Mouse (Mus musculus) common myeloid progenitor, adult 5-6 weeks (primary cell): Measurements from ENCODE around the gene Etl4. TPM values are rescaled to one million over a fixed set of nuclear protein-coding genes. Genes with fewer than 3 reads are reported as not detected.

Experiments
- ATAC-seq: replicated peaks from 2 replicates; pipeline ENCODE4 v1.8.0; 2016; ENCODE audit warnings: low read depth, mild to moderate bottlenecking, moderate TSS enrichment, inconsistent platforms; ENCODE audit not compliant: poor library complexity, severe bottlenecking
- total RNA-seq: library from RNA; stranded (forward); fragments of 200-1000, 187-1606 nt; gene quantifications from 2 replicates; pipeline ENCODE4 v1.2.3, GENCODE M21; 2017

Gene Etl4
- total RNA-seq, 1 experiment from 2014 or later, result 1.1 TPM

GRCm38 (mm10) chr2:20735444-20735843 lies 825.9 kb downstream of the Etl4 start:
- ATAC-seq, result 0 out of 2 replicates have a peak, but pooled peaks have one; percentile 45

- ATAC-seq, result no peak
Measured at GRCm38 (mm10) chr2:20736324-20737015, 826.9 kb downstream of the Etl4 start.

DNA sequence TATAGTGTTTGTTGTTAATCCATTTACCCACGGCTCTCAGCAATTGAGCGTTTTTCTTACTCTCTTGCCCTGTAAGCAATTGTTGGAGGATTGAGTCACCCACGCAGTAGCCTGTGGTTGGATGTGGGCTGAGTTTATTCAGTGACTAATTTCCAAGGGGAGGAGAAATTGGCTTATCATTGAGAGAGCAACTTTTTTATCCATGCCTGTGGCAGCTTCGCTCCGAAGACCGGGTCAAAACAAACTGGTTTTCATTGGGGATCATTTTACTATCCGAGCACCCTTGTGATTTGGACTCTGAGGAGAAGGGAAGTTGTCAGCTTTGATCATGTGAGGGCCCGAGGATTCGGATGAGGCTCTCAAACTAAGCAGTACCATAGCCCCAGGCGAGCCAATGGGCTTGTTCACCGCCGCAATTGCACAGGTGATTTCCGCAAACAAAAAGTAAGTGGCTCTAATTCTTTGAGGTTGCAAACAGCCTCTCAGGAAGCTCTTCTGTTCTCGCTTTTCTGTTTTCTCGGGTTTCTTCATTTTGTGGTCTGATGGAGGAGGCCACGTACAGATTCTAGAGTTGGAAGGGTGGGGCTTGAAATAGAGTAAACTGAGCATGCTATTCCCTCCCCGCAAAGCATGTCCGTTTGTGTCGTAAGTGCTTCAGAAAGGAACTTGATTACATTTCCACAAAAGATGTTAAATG lies 827.7 kb downstream of the Etl4 start:
- ATAC-seq, result no peak

DNA sequence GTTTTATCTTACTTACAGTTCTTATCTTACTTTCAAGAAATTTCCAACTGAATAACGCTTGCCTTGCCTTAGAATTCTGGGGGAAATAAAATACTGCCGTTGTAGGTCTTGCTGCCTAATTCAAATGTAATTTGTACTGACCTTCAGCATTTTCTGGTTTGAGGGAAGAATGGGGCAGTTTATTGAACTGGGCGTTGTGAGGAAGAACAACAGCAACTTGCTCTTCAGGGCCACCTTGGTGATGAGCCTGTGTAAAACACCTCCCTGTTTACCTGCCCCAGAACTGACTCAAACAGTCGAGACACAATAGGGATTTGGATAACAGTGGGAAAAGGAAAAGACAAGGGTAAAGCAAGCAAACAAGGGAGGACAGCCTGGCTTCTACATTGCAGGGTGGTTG lies 828.3 kb downstream of the Etl4 start:
- ATAC-seq, result no peak

DNA sequence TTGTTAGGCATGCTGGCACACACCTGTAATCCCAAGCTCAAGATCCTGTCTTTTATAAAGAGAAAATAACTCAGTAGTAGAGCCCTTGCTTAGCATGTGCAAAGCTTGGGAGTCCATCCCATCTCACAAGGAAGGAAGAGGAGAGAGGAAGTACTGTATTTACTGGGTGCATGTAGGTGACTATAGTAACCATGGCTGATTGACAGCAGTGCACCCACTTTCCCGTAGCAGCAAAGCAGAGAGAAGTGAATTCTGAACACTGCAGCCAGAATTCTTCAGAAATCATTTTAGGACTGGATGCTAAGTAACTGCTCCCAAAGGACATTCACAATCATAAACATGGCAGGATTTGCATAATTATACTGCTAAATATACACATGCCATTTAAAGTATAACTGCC lies 838.1 kb downstream of the Etl4 start:
- no peak for ATAC-seq

DNA sequence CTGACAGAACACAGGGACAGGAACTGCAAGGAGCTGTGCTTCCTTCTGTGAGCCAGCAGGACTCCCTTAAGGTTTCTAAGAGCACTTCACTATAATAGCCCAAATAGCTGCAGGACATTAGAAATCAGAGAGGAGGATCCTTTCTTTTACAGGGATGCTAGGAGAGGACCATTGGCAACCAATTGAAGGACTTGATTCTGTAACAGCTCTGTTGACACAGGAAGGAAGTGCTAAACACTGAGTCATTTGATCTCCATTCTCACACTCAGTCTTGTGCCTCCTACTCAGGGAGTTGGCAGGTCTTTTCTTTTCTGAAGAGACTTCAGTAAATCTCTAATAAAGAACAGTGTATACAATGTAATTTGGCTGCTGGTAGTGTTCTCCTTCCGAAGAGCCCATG lies 838.9 kb downstream of the Etl4 start:
- no peak for ATAC-seq

- ATAC-seq, result no peak
Measured at GRCm38 (mm10) chr2:20749687-20750086, 840.1 kb downstream of the Etl4 start.

- no peak for ATAC-seq
Measured at GRCm38 (mm10) chr2:20753282-20754110, 843.9 kb downstream of the Etl4 start.

DNA sequence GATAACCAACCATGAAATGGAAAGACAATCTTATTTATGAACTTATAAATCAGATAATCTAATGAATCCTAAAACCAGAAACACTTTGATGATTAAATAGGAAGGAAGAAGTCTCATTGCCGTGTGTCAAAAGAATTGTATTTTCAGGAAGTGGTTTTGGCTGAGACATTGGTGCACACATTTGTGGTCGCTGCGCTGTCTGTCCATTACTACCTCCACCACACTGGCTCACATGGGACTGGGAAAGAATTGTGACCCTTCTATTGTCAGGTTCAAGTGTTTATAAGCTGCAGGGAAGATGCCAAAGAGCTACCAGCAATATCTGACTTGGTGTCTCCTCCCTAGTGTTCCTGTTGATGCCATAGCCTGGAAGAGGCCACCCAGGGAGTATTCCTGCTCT lies 847.4 kb downstream of the Etl4 start:
- peak; percentile 77 for ATAC-seq

GRCm38 (mm10) chr2:20759045-20759662 lies 849.6 kb downstream of the Etl4 start:
- no peak for ATAC-seq

- no peak for ATAC-seq
Measured at GRCm38 (mm10) chr2:20761320-20761719, 851.7 kb downstream of the Etl4 start.

DNA sequence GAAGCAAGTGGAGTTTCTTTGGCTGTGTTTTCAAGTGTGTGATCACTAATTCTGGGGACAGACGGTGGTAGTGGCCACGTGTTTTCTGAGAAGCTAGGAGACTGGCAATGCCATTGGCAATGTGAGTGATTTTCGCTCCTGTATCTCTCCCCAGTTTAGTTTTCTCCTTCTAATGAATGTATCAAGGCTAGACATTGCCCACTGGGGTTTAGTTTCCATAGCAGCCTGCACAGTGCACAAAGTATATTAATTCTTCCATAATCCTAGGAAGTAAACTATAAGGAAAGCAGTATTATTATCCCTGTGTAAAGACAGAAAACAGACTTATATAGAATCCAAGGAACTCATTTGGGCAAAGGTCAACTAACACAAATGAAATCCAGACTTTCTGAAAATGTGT lies 852.2 kb downstream of the Etl4 start:
- ATAC-seq, result no peak

- no peak for ATAC-seq
Measured at GRCm38 (mm10) chr2:20763511-20764212, 854.1 kb downstream of the Etl4 start.

- ATAC-seq, result no peak
Measured at GRCm38 (mm10) chr2:20764566-20765090, 855.0 kb downstream of the Etl4 start.

DNA sequence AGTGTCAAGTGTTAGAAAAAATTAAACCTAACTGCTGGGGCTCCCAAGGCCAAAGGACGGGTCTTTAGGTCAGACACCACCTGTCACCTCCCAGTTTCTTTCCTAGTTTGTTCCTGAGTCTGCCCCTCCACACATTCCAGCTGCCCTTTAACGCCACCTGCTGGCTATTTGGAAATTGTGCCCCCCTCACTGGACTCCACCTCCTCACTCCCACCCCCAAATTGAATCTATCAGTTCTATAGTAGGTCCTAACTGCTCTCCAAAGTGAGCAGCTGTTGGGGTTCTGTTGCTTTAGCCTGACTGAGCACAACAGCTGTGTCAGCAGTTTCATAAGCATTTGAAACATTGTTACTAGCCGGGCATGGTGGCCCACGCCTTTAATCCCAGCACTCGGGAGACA lies 859.1 kb downstream of the Etl4 start:
- no peak for ATAC-seq

GRCm38 (mm10) chr2:20770171-20770570 lies 860.6 kb downstream of the Etl4 start:
- ATAC-seq, result no peak

DNA sequence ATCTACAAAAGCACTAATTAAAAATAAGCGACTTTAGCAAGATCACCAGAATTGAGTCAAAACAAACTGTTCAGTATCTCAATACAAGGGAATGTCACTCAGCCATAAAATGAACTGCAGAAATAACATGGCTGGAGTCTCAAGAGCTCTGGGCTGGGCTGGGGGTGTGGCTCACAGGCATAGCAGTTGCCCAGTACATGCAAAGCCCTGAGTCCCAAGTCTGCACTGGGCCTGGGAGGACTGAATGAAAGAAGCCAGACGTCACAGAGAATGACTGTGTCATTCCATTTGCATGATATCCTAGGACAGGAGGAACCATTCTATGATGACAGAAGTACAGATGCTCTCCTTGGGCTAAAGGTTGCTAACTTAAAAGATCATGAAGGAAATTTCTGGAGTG lies 864.9 kb downstream of the Etl4 start:
- no peak for ATAC-seq

- no peak for ATAC-seq
Measured at GRCm38 (mm10) chr2:20776171-20776704, 866.7 kb downstream of the Etl4 start.

- ATAC-seq, result no peak
Measured at GRCm38 (mm10) chr2:20777931-20778330, 868.4 kb downstream of the Etl4 start.
